Mouse (Mus musculus): ENCODE measurements around the gene Gkap1.

The Gkap1 gene

GRCm38 (mm10) chr13:58276256-58276655, 757 bp upstream of the Gkap1 start:
- Histone ChIP-seq H3K36me3 (ENCODE audit: insufficient read depth, low read length) (no peaks in the 10 kb centered on the region), H3K27me3 (ENCODE audit: insufficient read depth, low read length) (peaks cover 42% of the 10 kb centered on the region), H3K4me1 (replicated peaks; ENCODE audit: low read depth, low read length) (peaks cover 47% of the 10 kb centered on the region), H3K4me3 (replicated peaks; ENCODE audit: low read length) (no peak overlapping the region), H3K9me3 (ENCODE audit: low read length) (no peaks in the 10 kb centered on the region)
- no peak for TF ChIP-seq NANOG (IDR thresholded peaks at IDR 0.05; ENCODE audit: borderline replicate concordance, low read length)
- no peak for TF ChIP-seq POU5F1 (IDR thresholded peaks at IDR 0.05; ENCODE audit: borderline replicate concordance, low read length)
- TF ChIP-seq CTCF (conservative IDR thresholded peaks at IDR 0.05; ENCODE audit: low read length) = no peak

GRCm38 (mm10) chr13:58275076-58275475, 423 bp downstream of the Gkap1 start:
- Histone ChIP-seq H3K4me3 (replicated peaks; ENCODE audit: low read length) (peak overlapping the region; percentile 87), H3K36me3 (ENCODE audit: insufficient read depth, low read length) (no peaks in the 10 kb centered on the region), H3K4me1 (replicated peaks; ENCODE audit: low read depth, low read length) (peaks cover 35% of the 10 kb centered on the region), H3K27me3 (ENCODE audit: insufficient read depth, low read length) (peaks cover 42% of the 10 kb centered on the region), H3K9me3 (ENCODE audit: low read length) (no peaks in the 10 kb centered on the region)
- TF ChIP-seq POU5F1 (IDR thresholded peaks at IDR 0.05; ENCODE audit: borderline replicate concordance, low read length) (no peak), CTCF (conservative IDR thresholded peaks at IDR 0.05; ENCODE audit: low read length) (no peak), NANOG (IDR thresholded peaks at IDR 0.05; ENCODE audit: borderline replicate concordance, low read length) (no peak)

- peaks cover 42% of the 10 kb centered on the region for H3K27me3 ChIP-seq (ENCODE audit: insufficient read depth, low read length)
- H3K4me1 ChIP-seq (replicated peaks; ENCODE audit: low read depth, low read length) = peaks cover 35% of the 10 kb centered on the region
- H3K4me3 ChIP-seq (replicated peaks; ENCODE audit: low read length) = peak overlapping the region; percentile 87
- H3K36me3 ChIP-seq (ENCODE audit: insufficient read depth, low read length) = no peaks in the 10 kb centered on the region
- no peak for TF ChIP-seq NANOG (IDR thresholded peaks at IDR 0.05; ENCODE audit: borderline replicate concordance, low read length)
- no peak for TF ChIP-seq CTCF (conservative IDR thresholded peaks at IDR 0.05; ENCODE audit: low read length)
- no peak for TF ChIP-seq POU5F1 (IDR thresholded peaks at IDR 0.05; ENCODE audit: borderline replicate concordance, low read length)
- H3K9me3 ChIP-seq (ENCODE audit: low read length) = no peaks in the 10 kb centered on the region
Measured at GRCm38 (mm10) chr13:58274259-58274991, 1.1 kb downstream of the Gkap1 start.

- no peaks in the 10 kb centered on the region for H3K9me3 ChIP-seq (ENCODE audit: low read length)
- peaks cover 42% of the 10 kb centered on the region for H3K27me3 ChIP-seq (ENCODE audit: insufficient read depth, low read length)
- TF ChIP-seq NANOG (IDR thresholded peaks at IDR 0.05; ENCODE audit: borderline replicate concordance, low read length) (no peak), CTCF (conservative IDR thresholded peaks at IDR 0.05; ENCODE audit: low read length) (no peak), POU5F1 (IDR thresholded peaks at IDR 0.05; ENCODE audit: borderline replicate concordance, low read length) (no peak)
- H3K4me1 ChIP-seq (replicated peaks; ENCODE audit: low read depth, low read length) = peaks cover 35% of the 10 kb centered on the region
- no peaks in the 10 kb centered on the region for H3K36me3 ChIP-seq (ENCODE audit: insufficient read depth, low read length)
- peak overlapping the region; percentile 87 for H3K4me3 ChIP-seq (replicated peaks; ENCODE audit: low read length)
Measured at GRCm38 (mm10) chr13:58273411-58274258, 1.9 kb downstream of the Gkap1 start.

GRCm38 (mm10) chr13:58266864-58267263, 8.6 kb downstream of the Gkap1 start:
- TF ChIP-seq CTCF (conservative IDR thresholded peaks at IDR 0.05; ENCODE audit: low read length) = no peak
- no peak for TF ChIP-seq POU5F1 (IDR thresholded peaks at IDR 0.05; ENCODE audit: borderline replicate concordance, low read length)
- TF ChIP-seq NANOG (IDR thresholded peaks at IDR 0.05; ENCODE audit: borderline replicate concordance, low read length) = no peak
- Histone ChIP-seq H3K27me3 (ENCODE audit: insufficient read depth, low read length) (peaks cover 3% of the 10 kb centered on the region; the same call in 1 of the 2 replicates), H3K4me3 (replicated peaks; ENCODE audit: low read length) (no peak overlapping the region), H3K4me1 (replicated peaks; ENCODE audit: low read depth, low read length) (peaks cover 23% of the 10 kb centered on the region), H3K9me3 (ENCODE audit: low read length) (no peaks in the 10 kb centered on the region), H3K36me3 (ENCODE audit: insufficient read depth, low read length) (peaks cover 5% of the 10 kb centered on the region; the same call in 1 of the 2 replicates)

GRCm38 (mm10) chr13:58263546-58263945, 12.0 kb downstream of the Gkap1 start:
- H3K4me1 ChIP-seq (replicated peaks; ENCODE audit: low read depth, low read length) = peaks cover 23% of the 10 kb centered on the region
- peaks cover 5% of the 10 kb centered on the region; the same call in 1 of the 2 replicates for H3K36me3 ChIP-seq (ENCODE audit: insufficient read depth, low read length)

GRCm38 (mm10) chr13:58261674-58262073, 13.8 kb downstream of the Gkap1 start:
- Histone ChIP-seq H3K36me3 (ENCODE audit: insufficient read depth, low read length) (peaks cover 5% of the 10 kb centered on the region; the same call in 1 of the 2 replicates), H3K9me3 (ENCODE audit: low read length) (no peaks in the 10 kb centered on the region), H3K27me3 (ENCODE audit: insufficient read depth, low read length) (no peaks in the 10 kb centered on the region), H3K4me3 (replicated peaks; ENCODE audit: low read length) (no peak overlapping the region), H3K4me1 (replicated peaks; ENCODE audit: low read depth, low read length) (peaks cover 21% of the 10 kb centered on the region)
- no peak for TF ChIP-seq POU5F1 (IDR thresholded peaks at IDR 0.05; ENCODE audit: borderline replicate concordance, low read length)
- no peak for TF ChIP-seq CTCF (conservative IDR thresholded peaks at IDR 0.05; ENCODE audit: low read length)
- no peak for TF ChIP-seq NANOG (IDR thresholded peaks at IDR 0.05; ENCODE audit: borderline replicate concordance, low read length)

More at GRCm38 (mm10) chr13:58263546-58263945, 12.0 kb downstream of the Gkap1 start:
- Histone ChIP-seq H3K9me3 (ENCODE audit: low read length) (no peaks in the 10 kb centered on the region), H3K4me3 (replicated peaks; ENCODE audit: low read length) (no peak overlapping the region), H3K27me3 (ENCODE audit: insufficient read depth, low read length) (no peaks in the 10 kb centered on the region)
- TF ChIP-seq POU5F1 (IDR thresholded peaks at IDR 0.05; ENCODE audit: borderline replicate concordance, low read length) = no peak
- no peak for TF ChIP-seq NANOG (IDR thresholded peaks at IDR 0.05; ENCODE audit: borderline replicate concordance, low read length)
- no peak for TF ChIP-seq CTCF (conservative IDR thresholded peaks at IDR 0.05; ENCODE audit: low read length)

GRCm38 (mm10) chr13:58253268-58253667, 22.2 kb downstream of the Gkap1 start:
- no peak for TF ChIP-seq POU5F1 (IDR thresholded peaks at IDR 0.05; ENCODE audit: borderline replicate concordance, low read length)
- TF ChIP-seq NANOG (IDR thresholded peaks at IDR 0.05; ENCODE audit: borderline replicate concordance, low read length) = no peak
- TF ChIP-seq CTCF (conservative IDR thresholded peaks at IDR 0.05; ENCODE audit: low read length) = peak; percentile 50
- no peak overlapping the region for H3K4me3 ChIP-seq (replicated peaks; ENCODE audit: low read length)
- H3K36me3 ChIP-seq (ENCODE audit: insufficient read depth, low read length) = no peaks in the 10 kb centered on the region
- H3K27me3 ChIP-seq (ENCODE audit: insufficient read depth, low read length) = no peaks in the 10 kb centered on the region
- H3K9me3 ChIP-seq (ENCODE audit: low read length) = no peaks in the 10 kb centered on the region
- H3K4me1 ChIP-seq (replicated peaks; ENCODE audit: low read depth, low read length) = no peaks in the 10 kb centered on the region

Measured in E14TG2a.4 (cell line).